15 mouse cellular contexts compared by ENCODE assay signal in the genomic region with DNA sequence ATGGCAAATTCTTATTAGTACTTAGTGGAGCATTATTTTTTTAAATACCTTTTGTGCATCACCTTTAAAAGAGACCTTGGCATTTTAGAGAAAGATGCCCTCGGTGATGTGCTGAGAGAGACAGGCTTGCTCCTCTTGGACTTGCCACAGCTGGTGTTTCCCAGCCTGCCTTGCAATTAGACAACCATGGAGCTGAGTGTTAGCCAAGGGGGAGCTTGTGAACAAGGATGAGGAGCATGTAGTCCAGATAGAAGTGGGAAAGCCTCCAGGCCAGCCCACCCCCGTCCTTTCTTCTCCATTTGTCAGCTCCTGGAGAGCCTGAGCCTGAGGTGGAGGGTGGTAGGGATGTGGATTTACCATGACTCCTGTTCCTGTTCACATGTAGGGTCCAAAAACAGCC.
A peak's percentile ranks its signal among the peaks of the same experiment; 100 is the strongest.
DNase-seq lines count a peak whose midpoint lies in the region; ATAC-seq and TF ChIP-seq lines count a peak whose summit lies in the region.
"Had no signal": no experiment of that assay in that cellular context is flagged by ENCODE, and none has a peak within 500 bp of the region (broad histone marks: within the 10 kb centered on the region; RNA-seq: fewer than 3 reads in every experiment).

No protein-coding gene starts in this region.

- no peak overlapping the region for H3K9ac ChIP-seq in heart, embryonic 13.5 days
- no peak overlapping the region for H3K9ac ChIP-seq in heart, embryonic 11.5 days (ENCODE audit: low read depth, low read length)
- 0 out of 2 replicates have a peak overlapping the region, but pooled peaks have one; percentile 23 for H3K9ac ChIP-seq in midbrain, embryonic 13.5 days (replicated peaks)
- no peak overlapping the region for H3K9ac ChIP-seq in midbrain, embryonic 15.5 days
- H3K9ac ChIP-seq: embryonic facial prominence, embryonic 13.5 days; forebrain, embryonic 15.5 days; hindbrain, embryonic 15.5 days had no signal

- H3K36me3 ChIP-seq in heart, embryonic 13.5 days = no peaks in the 10 kb centered on the region
- no peaks in the 10 kb centered on the region for H3K36me3 ChIP-seq in heart, embryonic 11.5 days (ENCODE audit: control insufficient read depth, insufficient read depth, low read length)
- H3K36me3 ChIP-seq in midbrain, embryonic 13.5 days = no peaks in the 10 kb centered on the region
- no peaks in the 10 kb centered on the region for H3K36me3 ChIP-seq in midbrain, embryonic 10.5 days
- no peaks in the 10 kb centered on the region for H3K36me3 ChIP-seq in midbrain, embryonic 15.5 days (replicated peaks)
- H3K36me3 ChIP-seq: embryonic facial prominence, embryonic 13.5 days; forebrain, embryonic 15.5 days; heart, embryonic 10.5 days; hindbrain, embryonic 10.5 days; hindbrain, embryonic 15.5 days had no signal

- TF ChIP-seq CTCF in brain, embryonic 14.5 days (IDR thresholded peaks at IDR 0.05; ENCODE audit: borderline replicate concordance, extremely low read depth, insufficient read depth, insufficient read length) = no peak

- no peaks in the 10 kb centered on the region for H3K9me3 ChIP-seq in heart, embryonic 13.5 days
- no peaks in the 10 kb centered on the region for H3K9me3 ChIP-seq in heart, embryonic 11.5 days (replicated peaks; ENCODE audit: control insufficient read depth, low read length)
- H3K9me3 ChIP-seq in midbrain, embryonic 13.5 days = no peaks in the 10 kb centered on the region
- no peaks in the 10 kb centered on the region for H3K9me3 ChIP-seq in midbrain, embryonic 10.5 days (replicated peaks)
- no peaks in the 10 kb centered on the region for H3K9me3 ChIP-seq in midbrain, embryonic 15.5 days
- H3K9me3 ChIP-seq: embryonic facial prominence, embryonic 13.5 days; forebrain, embryonic 15.5 days; heart, embryonic 10.5 days; hindbrain, embryonic 10.5 days; hindbrain, embryonic 15.5 days had no signal

- H3K27me3 ChIP-seq in heart, embryonic 13.5 days (replicated peaks) = peaks cover 50% of the 10 kb centered on the region
- peaks cover 35% of the 10 kb centered on the region for H3K27me3 ChIP-seq in heart, embryonic 11.5 days (ENCODE audit: control insufficient read depth, insufficient read depth, low read length)
- H3K27me3 ChIP-seq in midbrain, embryonic 13.5 days = peaks cover 15% of the 10 kb centered on the region
- peaks cover 61% of the 10 kb centered on the region for H3K27me3 ChIP-seq in midbrain, embryonic 10.5 days (ENCODE audit: low read depth, poor library complexity, severe bottlenecking)
- no peaks in the 10 kb centered on the region for H3K27me3 ChIP-seq in midbrain, embryonic 15.5 days (replicated peaks)
- H3K27me3 ChIP-seq: forebrain, embryonic 15.5 days had no signal

- ATAC-seq in heart, embryonic 13.5 days (ENCODE audit: extremely low read depth, insufficient number of reproducible peaks, low FRiP score, low TSS enrichment) = no peak
- no peak for ATAC-seq in heart, embryonic 11.5 days (replicated peaks; ENCODE audit: insufficient number of reproducible peaks, low FRiP score, low TSS enrichment)
- ATAC-seq in midbrain, embryonic 13.5 days = no peak
- ATAC-seq in midbrain, embryonic 15.5 days (replicated peaks) = no peak
- ATAC-seq: forebrain, embryonic 15.5 days; inflammation-experienced regulatory T-cells, adult 6 months had no signal

- peaks cover 21% of the 10 kb centered on the region for H3K4me1 ChIP-seq in heart, embryonic 13.5 days
- H3K4me1 ChIP-seq in heart, embryonic 11.5 days (ENCODE audit: control insufficient read depth, insufficient read depth, low read length) = no peaks in the 10 kb centered on the region; the same call in 1 of the 2 replicates
- peaks cover 36% of the 10 kb centered on the region for H3K4me1 ChIP-seq in midbrain, embryonic 13.5 days (replicated peaks)
- H3K4me1 ChIP-seq in midbrain, embryonic 10.5 days = peaks cover 23% of the 10 kb centered on the region
- peaks cover 35% of the 10 kb centered on the region for H3K4me1 ChIP-seq in midbrain, embryonic 15.5 days
- H3K4me1 ChIP-seq: heart, embryonic 10.5 days had no signal

- H3K4me3 ChIP-seq in heart, embryonic 13.5 days = no peak overlapping the region
- no peak overlapping the region for H3K4me3 ChIP-seq in heart, embryonic 11.5 days (ENCODE audit: low read depth, low read length)
- H3K4me3 ChIP-seq in midbrain, embryonic 13.5 days (replicated peaks) = no peak overlapping the region
- H3K4me3 ChIP-seq in midbrain, embryonic 10.5 days = no peak overlapping the region
- no peak overlapping the region for H3K4me3 ChIP-seq in midbrain, embryonic 15.5 days
- H3K4me3 ChIP-seq: embryonic facial prominence, embryonic 13.5 days; forebrain, embryonic 15.5 days; hindbrain, embryonic 10.5 days; hindbrain, embryonic 15.5 days had no signal

- H3K27ac ChIP-seq in heart, embryonic 13.5 days (replicated peaks) = no peak overlapping the region
- H3K27ac ChIP-seq in heart, embryonic 11.5 days (ENCODE audit: low read depth, low read length) = no peak overlapping the region
- H3K27ac ChIP-seq in midbrain, embryonic 13.5 days = no peak overlapping the region
- H3K27ac ChIP-seq in midbrain, embryonic 10.5 days (replicated peaks) = no peak overlapping the region
- no peak overlapping the region for H3K27ac ChIP-seq in midbrain, embryonic 15.5 days
- H3K27ac ChIP-seq: embryonic facial prominence, embryonic 13.5 days; heart, embryonic 10.5 days; hindbrain, embryonic 10.5 days had no signal

- no peak for TF ChIP-seq POLR2A in brain, embryonic 14.5 days (IDR thresholded peaks at IDR 0.05; ENCODE audit: borderline replicate concordance, extremely low read depth, insufficient read depth, insufficient read length, poor library complexity, severe bottlenecking)

- no peak for DNase-seq in midbrain, embryonic 10.5 days (ENCODE audit: low spot score)
- peak; percentile 65 for DNase-seq in brain, embryonic 14.5 days (ENCODE audit: low read depth)
- DNase-seq: adrenal gland, adult 2 months; cerebellum, adult 2 months; gastrocnemius, postnatal 10 days had no signal

- 40% methylated on average over 2 of the region's 2 CpGs for WGBS in heart, embryonic 13.5 days
- 38% methylated on average over 2 of the region's 2 CpGs for WGBS in heart, embryonic 11.5 days (ENCODE audit: insufficient replicate concordance)
- 54% methylated on average over 2 of the region's 2 CpGs for WGBS in midbrain, embryonic 13.5 days
- 47% methylated on average over 2 of the region's 2 CpGs for WGBS in midbrain, embryonic 10.5 days
- 46% methylated on average over 2 of the region's 2 CpGs for WGBS in midbrain, embryonic 15.5 days

- 0 out of 2 replicates have a peak overlapping the region, but pooled peaks have one; percentile 51 for H3K4me2 ChIP-seq in heart, embryonic 13.5 days
- H3K4me2 ChIP-seq in heart, embryonic 11.5 days = no peak overlapping the region
- no peak overlapping the region for H3K4me2 ChIP-seq in midbrain, embryonic 13.5 days (replicated peaks)
- 0 out of 2 replicates have a peak overlapping the region, but pooled peaks have one; percentile 3 for H3K4me2 ChIP-seq in midbrain, embryonic 15.5 days
- H3K4me2 ChIP-seq: embryonic facial prominence, embryonic 13.5 days; forebrain, embryonic 15.5 days; hindbrain, embryonic 15.5 days had no signal

Comparison
In these comparisons a context has a peak if more than half of its experiments do, and no peak if none do; other contexts are left out.
1. H3K4me2 ChIP-seq: peak in heart, embryonic 13.5 days (single experiment) and midbrain, embryonic 15.5 days (single experiment); none in heart, embryonic 11.5 days (single experiment) and midbrain, embryonic 13.5 days (single experiment).